Mouse (Mus musculus) embryonic facial prominence, embryonic 14.5 days (tissue): ENCODE results near the gene Mmp28. TPM values are rescaled to one million over a fixed set of nuclear protein-coding genes. Genes with fewer than 3 reads are reported as not detected.

ENCODE experiments used
- ATAC-seq: fragments of 200-750 bp; cut with Nextera tagmentation; 2 replicates; pipeline ENCODE4 v1.8.0; 2017; ENCODE audit warnings: low read depth, moderate number of reproducible peaks, moderate TSS enrichment
- DNase-seq: peaks from one replicate; pipeline ENCODE4 v3.0.0-alpha.2; 2015; ENCODE audit warnings: low spot score
- H3K27ac ChIP-seq: fragments of 300-500 bp; sonication (generic); replicated peaks from 2 replicates; pipeline ENCODE4 v1.5.1; 2014; ENCODE audit warnings: low read depth, mild to moderate bottlenecking, low read length, moderate library complexity
- H3K27me3 ChIP-seq: fragments of 300-500 bp; sonication (generic); replicated peaks from 2 replicates; pipeline ENCODE4 v1.6.1; 2014; ENCODE audit warnings: low read length; ENCODE audit not compliant: control insufficient read depth, insufficient read depth
- H3K36me3 ChIP-seq: fragments of 300-500 bp; sonication (generic); 2 replicates; pipeline ENCODE4 v1.6.1; 2014; ENCODE audit warnings: low read length, mixed read lengths; ENCODE audit not compliant: control insufficient read depth, insufficient read depth
- H3K4me1 ChIP-seq: fragments of 300-500 bp; sonication (generic); 2 replicates; pipeline ENCODE4 v1.6.1; 2014; ENCODE audit warnings: antibody characterized with exemption, low read length; ENCODE audit not compliant: control insufficient read depth, insufficient read depth
- H3K4me2 ChIP-seq: fragments of 300-500 bp; sonication (generic); 2 replicates; pipeline ENCODE4 v1.6.1; 2014; ENCODE audit warnings: low read depth, mild to moderate bottlenecking, low read length, moderate library complexity, mixed read lengths
- H3K4me3 ChIP-seq: fragments of 300-500 bp; sonication (generic); 2 replicates; pipeline ENCODE4 v1.5.1; 2014; ENCODE audit warnings: low read depth, mild to moderate bottlenecking, low read length
- H3K9ac ChIP-seq: fragments of 300-500 bp; sonication (generic); 2 replicates; pipeline ENCODE4 v1.6.1; 2014; ENCODE audit warnings: low read depth, mild to moderate bottlenecking, low read length, moderate library complexity, mixed read lengths
- H3K9me3 ChIP-seq: fragments of 300-500 bp; sonication (generic); 2 replicates; pipeline ENCODE4 v1.6.1; 2016; ENCODE audit warnings: low read length; ENCODE audit not compliant: control insufficient read depth
- WGBS: fragments of 180-500 bp; shearing (Covaris S2); extraction: QIAGEN DNeasy Blood & Tissue Kit; methylation state at CpG from one replicate; pipeline ENCODE4 v1.1.7; 2014; 5-methylcytosine and 5-hydroxymethylcytosine counted together
- polyA plus RNA-seq: library from polyadenylated mRNA; unstranded; fragments of >200 nt; fragmentation: Nextera tagmentation; extraction: Ambion mirVana; gene quantifications from 2 replicates; pipeline ENCODE4 v1.2.1, GENCODE M21; 2014

Mmp28 gene
- polyA plus RNA-seq, 1 experiment from 2014 or later = 4.3 TPM

GRCm38 (mm10) chr11:83409087-83409754 is 53.6 kb downstream of the Mmp28 start, which contains the start of gene Rasl10b:
Gene Rasl10b, plus strand, starts transcription at chr11:83409137.
- H3K27me3 ChIP-seq = no peaks in the 10 kb centered on the region; the same call in 1 of the 2 replicates
- whole genome bisulfite sequencing = 4% methylated on average over 12 of the region's 44 CpGs
- H3K36me3 ChIP-seq = peaks cover 1% of the 10 kb centered on the region; the same call in 1 of the 2 replicates
- H3K4me1 ChIP-seq = peaks cover 3% of the 10 kb centered on the region; the same call in 1 of the 2 replicates
- H3K4me2 ChIP-seq = peak within 1 kb of the TSS; percentile 90
- H3K9me3 ChIP-seq = no peaks in the 10 kb centered on the region
- peak within 1 kb of the TSS; percentile 71 for H3K4me3 ChIP-seq
- no peak within 1 kb of the TSS for H3K27ac ChIP-seq
- ATAC-seq (peak; percentile 78), DNase-seq (peak; percentile 35)
- peak within 1 kb of the TSS; percentile 74 for H3K9ac ChIP-seq

- Histone ChIP-seq H3K36me3 (peaks cover 10% of the 10 kb centered on the region), H3K9ac (no peak overlapping the region), H3K4me2 (no peak overlapping the region), H3K27ac (no peak overlapping the region), H3K27me3 (no peaks in the 10 kb centered on the region; the same call in 1 of the 2 replicates), H3K9me3 (no peaks in the 10 kb centered on the region), H3K4me3 (no peak overlapping the region), H3K4me1 (peaks cover 3% of the 10 kb centered on the region; the same call in 1 of the 2 replicates)
- WGBS = 19% methylated on average over 8 of the region's 8 CpGs
- ATAC-seq (no peak), DNase-seq (no peak)
Measured at GRCm38 (mm10) chr11:83408242-83408641, 54.6 kb downstream of the Mmp28 start.

GRCm38 (mm10) chr11:83406391-83406790 is 56.5 kb downstream of the Mmp28 start:
- Histone ChIP-seq H3K9me3 (no peaks in the 10 kb centered on the region), H3K4me1 (peaks cover 3% of the 10 kb centered on the region; the same call in 1 of the 2 replicates), H3K27ac (no peak overlapping the region), H3K27me3 (no peaks in the 10 kb centered on the region; the same call in 1 of the 2 replicates), H3K36me3 (peaks cover 18% of the 10 kb centered on the region), H3K9ac (no peak overlapping the region), H3K4me3 (no peak overlapping the region), H3K4me2 (no peak overlapping the region)
- WGBS = 54% methylated on average over 3 of the region's 3 CpGs
- ATAC-seq (no peak), DNase-seq (no peak)

GRCm38 (mm10) chr11:83403787-83404186 is 59.1 kb downstream of the Mmp28 start:
- H3K36me3 ChIP-seq = peaks cover 26% of the 10 kb centered on the region
- H3K27ac ChIP-seq = no peak overlapping the region
- DNase-seq = no peak
- WGBS = 87% methylated on average over 7 of the region's 7 CpGs
- no peaks in the 10 kb centered on the region for H3K4me1 ChIP-seq
- no peak overlapping the region for H3K4me3 ChIP-seq
- ATAC-seq = no peak
- no peaks in the 10 kb centered on the region; the same call in 1 of the 2 replicates for H3K27me3 ChIP-seq
- no peak overlapping the region for H3K9ac ChIP-seq
- no peaks in the 10 kb centered on the region for H3K9me3 ChIP-seq
- no peak overlapping the region for H3K4me2 ChIP-seq

GRCm38 (mm10) chr11:83398724-83399123 is 64.1 kb downstream of the Mmp28 start:
- Histone ChIP-seq H3K4me1 (no peaks in the 10 kb centered on the region), H3K9ac (no peak overlapping the region), H3K36me3 (peaks cover 42% of the 10 kb centered on the region), H3K27ac (no peak overlapping the region), H3K9me3 (no peaks in the 10 kb centered on the region), H3K4me3 (no peak overlapping the region), H3K27me3 (no peaks in the 10 kb centered on the region), H3K4me2 (no peak overlapping the region)
- WGBS = 73% methylated on average over 5 of the region's 5 CpGs
- DNase-seq (no peak), ATAC-seq (no peak)

- ATAC-seq (no peak), DNase-seq (no peak)
- peaks cover 40% of the 10 kb centered on the region for H3K36me3 ChIP-seq
- no peaks in the 10 kb centered on the region for H3K4me1 ChIP-seq
- no peak overlapping the region for H3K27ac ChIP-seq
- no peak overlapping the region for H3K4me2 ChIP-seq
- WGBS = 89% methylated on average over 7 of the region's 7 CpGs
- no peaks in the 10 kb centered on the region for H3K27me3 ChIP-seq
- H3K4me3 ChIP-seq = no peak overlapping the region
- no peak overlapping the region for H3K9ac ChIP-seq
- no peaks in the 10 kb centered on the region for H3K9me3 ChIP-seq
Measured at GRCm38 (mm10) chr11:83397626-83398025, 65.2 kb downstream of the Mmp28 start.

GRCm38 (mm10) chr11:83394802-83395439 is 68.0 kb downstream of the Mmp28 start:
- Histone ChIP-seq H3K4me3 (no peak overlapping the region), H3K36me3 (peaks cover 58% of the 10 kb centered on the region), H3K4me1 (no peaks in the 10 kb centered on the region), H3K4me2 (no peak overlapping the region), H3K27me3 (no peaks in the 10 kb centered on the region), H3K9me3 (no peaks in the 10 kb centered on the region), H3K27ac (no peak overlapping the region), H3K9ac (no peak overlapping the region)
- 43% methylated on average over 6 of the region's 6 CpGs for WGBS
- no peak for ATAC-seq
- DNase-seq = peak; percentile 27

- Histone ChIP-seq H3K9ac (no peak overlapping the region), H3K4me1 (no peaks in the 10 kb centered on the region), H3K4me2 (no peak overlapping the region), H3K27ac (no peak overlapping the region), H3K9me3 (no peaks in the 10 kb centered on the region), H3K4me3 (no peak overlapping the region), H3K36me3 (peaks cover 57% of the 10 kb centered on the region), H3K27me3 (no peaks in the 10 kb centered on the region)
- DNase-seq (no peak), ATAC-seq (no peak)
- 95% methylated on average over 4 of the region's 4 CpGs for WGBS
Measured at GRCm38 (mm10) chr11:83393062-83393461, 69.8 kb downstream of the Mmp28 start.
